Mouse (Mus musculus) CD8-positive naive resting alpha-beta T cell, adult 2 months (primary cell): ENCODE measurements around the gene Krt4.

ENCODE experiments used
- DNase-seq, 2 experiments: peaks; one replicate each; pipeline ENCODE4 v3.0.0; 2022; ENCODE audit warnings: low read depth in 2 of 2, low spot score in 2 of 2

Krt4 gene

GRCm38 (mm10) chr15:101895216-101895615, 29.3 kb downstream of the Krt4 start:
- no peak for DNase-seq

DNA sequence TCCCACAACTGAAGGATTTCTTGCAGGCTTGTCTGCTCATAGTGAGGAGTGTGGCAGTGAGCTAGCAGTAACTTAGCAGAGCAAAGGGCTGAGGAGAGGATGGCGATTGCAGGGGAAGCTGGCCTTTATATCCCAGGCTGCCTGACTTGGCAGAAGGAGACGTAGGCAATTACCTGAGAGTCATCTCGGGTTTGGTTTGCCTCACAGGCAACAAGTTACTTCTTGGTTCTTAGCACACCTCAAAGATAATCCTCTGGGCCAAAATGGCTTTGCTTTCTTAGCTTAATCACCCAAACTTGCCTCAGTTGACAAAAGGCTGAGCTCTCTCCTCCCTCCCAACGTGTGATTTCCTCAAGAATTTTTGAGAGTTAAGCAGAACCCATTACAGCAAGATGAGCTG, 31.7 kb downstream of the Krt4 start, which contains the start of gene Krt76:
Gene Krt76, minus strand, starts transcription at position 101 of the 400 bp plus-strand sequence.
- no peak for DNase-seq

GRCm38 (mm10) chr15:101879776-101880175, 44.8 kb downstream of the Krt4 start:
- no peak for DNase-seq

DNA sequence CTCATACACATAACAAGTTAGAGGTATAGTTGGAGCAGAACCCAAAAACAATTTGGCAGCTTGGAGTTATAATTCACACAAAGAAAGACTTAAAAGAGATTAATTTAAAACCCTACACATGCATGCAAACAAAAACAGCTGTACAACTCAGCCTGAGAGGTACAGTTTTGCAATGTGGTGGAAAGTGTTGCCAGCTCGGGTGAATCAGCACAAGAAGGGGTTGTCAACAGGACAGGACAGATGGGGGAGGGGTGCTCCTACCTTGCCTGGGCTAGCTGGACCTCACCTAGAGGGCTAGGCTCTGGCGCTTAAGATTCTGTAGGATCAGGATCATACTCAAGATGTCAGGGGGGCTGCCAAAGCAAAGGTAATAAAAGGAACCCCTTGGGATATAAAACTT, 46.5 kb downstream of the Krt4 start:
- DNase-seq: no peak

DNA sequence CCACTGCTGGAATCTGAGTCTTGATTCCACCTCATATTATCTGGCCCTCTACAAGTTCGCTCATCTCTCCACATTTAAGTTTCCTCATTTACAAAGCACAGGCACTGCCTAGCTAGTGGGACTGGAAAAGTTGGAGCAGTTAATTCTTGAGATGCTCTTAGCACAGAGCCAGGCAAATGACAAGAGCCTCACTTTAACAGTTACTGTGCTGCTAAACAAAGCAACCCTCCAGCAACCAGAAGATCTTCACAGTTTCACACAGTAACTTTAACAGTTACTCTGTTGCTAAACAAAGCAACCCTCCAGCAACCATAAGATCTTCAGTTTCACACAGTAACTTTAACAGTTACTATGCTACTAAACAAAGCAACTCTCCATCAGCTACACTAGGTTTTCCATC, 50.2 kb downstream of the Krt4 start:
- no peak for DNase-seq

DNA sequence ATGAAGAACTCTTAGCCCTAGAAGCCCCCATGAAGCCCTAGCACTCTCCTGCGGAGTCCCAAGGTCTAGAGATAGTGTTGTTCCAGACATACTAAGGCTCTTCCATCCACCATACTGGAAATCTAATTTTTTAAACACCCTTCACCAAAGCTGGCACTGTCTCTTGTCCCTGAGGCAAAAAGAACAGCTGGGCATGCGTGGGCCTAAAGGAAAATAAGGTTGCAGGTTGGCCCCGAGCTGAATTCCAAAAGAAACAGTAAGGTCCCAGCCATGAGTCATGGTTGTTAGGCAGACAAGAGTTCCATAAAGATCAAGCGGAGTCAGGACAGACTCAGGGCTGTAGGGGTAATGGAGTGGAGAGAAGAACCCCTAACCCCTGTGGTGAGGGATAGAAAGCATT, 51.3 kb downstream of the Krt4 start:
- no peak for DNase-seq

DNA sequence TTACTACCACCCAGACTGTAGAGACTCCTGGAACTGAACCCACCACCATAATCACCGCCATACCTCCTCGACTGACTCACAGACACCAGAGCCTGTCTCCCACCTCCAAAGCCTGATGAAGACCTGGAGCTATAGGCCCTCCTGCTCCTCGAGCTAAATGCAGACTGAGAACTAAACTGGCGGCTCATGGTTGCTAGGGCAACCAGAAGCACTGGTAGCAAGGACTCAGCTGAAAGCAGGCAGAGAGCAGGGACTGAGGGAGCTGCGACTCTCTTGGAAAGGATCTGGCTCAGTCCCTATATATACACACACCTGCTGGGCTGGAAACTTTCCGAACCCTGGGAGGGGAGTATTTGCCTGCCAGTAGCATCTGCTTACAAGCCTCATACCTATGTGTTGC, 55.1 kb downstream of the Krt4 start, which contains the start of gene Krt77:
Gene Krt77, minus strand, starts transcription at position 275 of the 400 bp plus-strand sequence.
- DNase-seq: no peak
